Mouse (Mus musculus) cerebellum, adult 9-10 months (tissue): ENCODE data around the gene Atp12a.

Experiments used
- DNase-seq: peaks from one replicate; pipeline ENCODE4 v3.0.0; 2022

Atp12a gene

GRCm38 (mm10) chr14:56364711-56365237 is at the start of gene Atp12a:
Atp12a (plus strand) TSS chr14:56365068.
- no peak for DNase-seq

- no peak for DNase-seq
Measured at GRCm38 (mm10) chr14:56315519-56315918, 49.3 kb upstream of the Atp12a start.

- DNase-seq, result no peak
Measured at GRCm38 (mm10) chr14:56316333-56316732, 48.5 kb upstream of the Atp12a start.

GRCm38 (mm10) chr14:56322982-56323381 is 41.9 kb upstream of the Atp12a start:
- DNase-seq, result no peak

GRCm38 (mm10) chr14:56325038-56325437 is 39.8 kb upstream of the Atp12a start:
- DNase-seq, result no peak

GRCm38 (mm10) chr14:56333700-56334099 is 31.2 kb upstream of the Atp12a start:
- DNase-seq, result no peak

- no peak for DNase-seq
Measured at GRCm38 (mm10) chr14:56334437-56334836, 30.4 kb upstream of the Atp12a start.

GRCm38 (mm10) chr14:56336032-56336431 is 28.8 kb upstream of the Atp12a start:
- no peak for DNase-seq

GRCm38 (mm10) chr14:56337075-56337474 is 27.8 kb upstream of the Atp12a start:
- DNase-seq, result no peak

- DNase-seq, result no peak
Measured at GRCm38 (mm10) chr14:56337696-56338095, 27.2 kb upstream of the Atp12a start.

GRCm38 (mm10) chr14:56338882-56339442 is 25.9 kb upstream of the Atp12a start:
- DNase-seq, result no peak

GRCm38 (mm10) chr14:56348704-56349103 is 16.2 kb upstream of the Atp12a start:
- peak; percentile 80 for DNase-seq

- peak; percentile 53 for DNase-seq
Measured at GRCm38 (mm10) chr14:56349541-56349940, 15.3 kb upstream of the Atp12a start.

- peak; percentile 29 for DNase-seq
Measured at GRCm38 (mm10) chr14:56351959-56352660, 12.8 kb upstream of the Atp12a start.

GRCm38 (mm10) chr14:56354803-56355202 is 10.1 kb upstream of the Atp12a start:
- DNase-seq, result no peak

- DNase-seq, result no peak
Measured at GRCm38 (mm10) chr14:56355396-56355795, 9.5 kb upstream of the Atp12a start.

- DNase-seq, result no peak
Measured at GRCm38 (mm10) chr14:56356196-56356595, 8.7 kb upstream of the Atp12a start.

GRCm38 (mm10) chr14:56358422-56358821 is 6.4 kb upstream of the Atp12a start:
- DNase-seq, result no peak

- DNase-seq, result no peak
Measured at GRCm38 (mm10) chr14:56359131-56359530, 5.7 kb upstream of the Atp12a start.

GRCm38 (mm10) chr14:56365292-56365691 is 424 bp downstream of the Atp12a start:
- DNase-seq, result no peak

- DNase-seq, result no peak
Measured at GRCm38 (mm10) chr14:56366712-56367111, 1.8 kb downstream of the Atp12a start.

GRCm38 (mm10) chr14:56368834-56369233 is 4.0 kb downstream of the Atp12a start:
- DNase-seq, result no peak

- peak; percentile 85 for DNase-seq
Measured at GRCm38 (mm10) chr14:56375731-56376130, 10.9 kb downstream of the Atp12a start.

- DNase-seq, result no peak
Measured at GRCm38 (mm10) chr14:56377745-56378144, 12.9 kb downstream of the Atp12a start.

GRCm38 (mm10) chr14:56379336-56379735 is 14.5 kb downstream of the Atp12a start:
- DNase-seq, result no peak
